Mouse (Mus musculus): ENCODE results near the gene Pde4b. TPM values are rescaled to one million over a fixed set of nuclear protein-coding genes. Genes with fewer than 3 reads are reported as not detected.
"Not testable (repeated sequence)": the region's sequence is repeated elsewhere in the genome, so short reads cannot be mapped to it uniquely, and the experiment has no call there.

Gene Pde4b
- 100 to 1,000 TPM; 123 to 127 TPM for total RNA-seq (2021)
- long read RNA-seq, experiment 1, transcript Pde4b-205 (15 exons, 2,430 nt) = minor isoform, 13 of 93 reads
- long read RNA-seq, experiment 1, transcript Pde4b-202 (10 exons, 2,465 nt) = major isoform, 38 of 93 reads
- long read RNA-seq, experiment 1, transcript Pde4b-203 (10 exons, 2,756 nt) = minor isoform, 15 of 93 reads
- long read RNA-seq, experiment 1, partial matches to known transcripts = 24 of 93 reads
- long read RNA-seq, experiment 1, other reads (novel, unspliced or antisense) = 3 of 93 reads
- long read RNA-seq, experiment 2, transcript Pde4b-205 (15 exons, 2,430 nt) = minor isoform, 11 of 55 reads
- long read RNA-seq, experiment 2, transcript Pde4b-203 (10 exons, 2,756 nt) = minor isoform, 12 of 55 reads
- long read RNA-seq, experiment 2, transcript Pde4b-202 (10 exons, 2,465 nt) = major isoform, 16 of 55 reads
- long read RNA-seq, experiment 2, partial matches to known transcripts = 11 of 55 reads
- long read RNA-seq, experiment 2, other reads (novel, unspliced or antisense) = 5 of 55 reads

- DNase-seq (ENCODE audit: extremely low spot score in 1 of 2, low spot score in 2 of 2) = no peak
- intact Hi-C loops (cut with DNase I) = no loop called here
- peak within 1 kb of the TSS; percentile 92 for H3K27ac ChIP-seq
- peak within 1 kb of the TSS; percentile 57 for H3K4me3 ChIP-seq
- TF ChIP-seq CTCF (IDR thresholded peaks at IDR 0.05) = no peak
These were observed at the start of gene Pde4b for GRCm38 (mm10) chr4:102087091-102087565. Gene Pde4b, plus strand, starts transcription at chr4:102087543.

- no peak for TF ChIP-seq CTCF (IDR thresholded peaks at IDR 0.05)
- intact Hi-C loops (cut with DNase I) = no loop called here
These were observed 47.2 kb upstream of the Pde4b start for GRCm38 (mm10) chr4:102040190-102040589.

GRCm38 (mm10) chr4:102045183-102046140, 41.9 kb upstream of the Pde4b start:
- H3K4me3 ChIP-seq = no peak overlapping the region
- intact Hi-C loops (cut with DNase I) = no loop called here
- H3K27ac ChIP-seq = no peak overlapping the region
- no peak for DNase-seq (ENCODE audit: extremely low spot score in 1 of 2, low spot score in 2 of 2)
- no peak for TF ChIP-seq CTCF (IDR thresholded peaks at IDR 0.05)

More at GRCm38 (mm10) chr4:102040190-102040589, 47.2 kb upstream of the Pde4b start:
- Histone ChIP-seq H3K4me3 (no peak overlapping the region), H3K27ac (no peak overlapping the region)
- DNase-seq (ENCODE audit: extremely low spot score in 1 of 2, low spot score in 2 of 2) = no peak

- H3K27ac ChIP-seq; H3K4me3 ChIP-seq; intact Hi-C loops (cut with DNase I); DNase-seq (ENCODE audit: extremely low spot score in 1 of 2, low spot score in 2 of 2): not testable (repeated sequence)
These were observed 38.0 kb upstream of the Pde4b start for GRCm38 (mm10) chr4:102049368-102049767.

- DNase-seq (ENCODE audit: extremely low spot score in 1 of 2, low spot score in 2 of 2) = no peak
- Histone ChIP-seq H3K4me3 (no peak overlapping the region), H3K27ac (no peak overlapping the region)
- intact Hi-C loops (cut with DNase I) = no loop called here
- no peak for TF ChIP-seq CTCF (IDR thresholded peaks at IDR 0.05)
These were observed 26.0 kb upstream of the Pde4b start for GRCm38 (mm10) chr4:102061322-102061721.

- DNase-seq (ENCODE audit: extremely low spot score in 1 of 2, low spot score in 2 of 2) = no peak
These were observed 18.0 kb upstream of the Pde4b start for GRCm38 (mm10) chr4:102069314-102069713.

GRCm38 (mm10) chr4:102086336-102086735, 1.0 kb upstream of the Pde4b start:
- no peak for TF ChIP-seq CTCF (IDR thresholded peaks at IDR 0.05)
- intact Hi-C loops (cut with DNase I) = no loop called here
- DNase-seq (ENCODE audit: extremely low spot score in 1 of 2, low spot score in 2 of 2) = no peak
- H3K4me3 ChIP-seq = no peak overlapping the region
- H3K27ac ChIP-seq = no peak overlapping the region

More at GRCm38 (mm10) chr4:102069314-102069713, 18.0 kb upstream of the Pde4b start:
- Histone ChIP-seq H3K27ac (no peak overlapping the region), H3K4me3 (no peak overlapping the region)
- TF ChIP-seq CTCF (IDR thresholded peaks at IDR 0.05) = no peak
- intact Hi-C loops (cut with DNase I) = no loop called here

- intact Hi-C loops (cut with DNase I) = no loop called here
These were observed 357 bp downstream of the Pde4b start for GRCm38 (mm10) chr4:102087566-102088234.

GRCm38 (mm10) chr4:102088235-102088867, 1.0 kb downstream of the Pde4b start:
- no peak; the same call in 1 of the 2 replicates for TF ChIP-seq CTCF (IDR thresholded peaks at IDR 0.05)
- peak; percentile 29 to 38 for DNase-seq (ENCODE audit: extremely low spot score in 1 of 2, low spot score in 2 of 2)
- intact Hi-C loops (cut with DNase I) = no loop called here
- Histone ChIP-seq H3K4me3 (peak overlapping the region; percentile 57), H3K27ac (peak overlapping the region; percentile 92)

More at GRCm38 (mm10) chr4:102087566-102088234, 357 bp downstream of the Pde4b start:
- peak overlapping the region; percentile 92 for H3K27ac ChIP-seq
- TF ChIP-seq CTCF (IDR thresholded peaks at IDR 0.05) = no peak
- peak overlapping the region; percentile 57 for H3K4me3 ChIP-seq
- peak; percentile 55 to 70 for DNase-seq (ENCODE audit: extremely low spot score in 1 of 2, low spot score in 2 of 2)

- Histone ChIP-seq H3K4me3 (no peak overlapping the region), H3K27ac (peak overlapping the region; percentile 50)
- intact Hi-C loops (cut with DNase I) = loop anchor here (2.0 kb wide), 1 partner anchor 53 kb away; no protein-coding TSS in a partner anchor
- no peak for TF ChIP-seq CTCF (IDR thresholded peaks at IDR 0.05)
- DNase-seq (ENCODE audit: extremely low spot score in 1 of 2, low spot score in 2 of 2) = no peak
These were observed 8.5 kb downstream of the Pde4b start for GRCm38 (mm10) chr4:102095851-102096250.
